Mouse (Mus musculus) hindbrain, embryonic 14.5 days (tissue): ENCODE results near the gene Akirin2. TPM values are rescaled to one million over a fixed set of nuclear protein-coding genes. Genes with fewer than 3 reads are reported as not detected.
A peak's percentile ranks its signal among the peaks of the same experiment; 100 is the strongest.

Experiments used
- ATAC-seq: fragments of 200-750 bp; cut with Nextera tagmentation; 2 replicates; pipeline ENCODE4 v1.8.0; 2017; ENCODE audit warnings: moderate number of reproducible peaks, mild to moderate bottlenecking, moderate TSS enrichment, moderate library complexity; ENCODE audit not compliant: low FRiP score
- DNase-seq: peaks from one replicate; pipeline ENCODE4 v3.0.0-alpha.2; 2015; ENCODE audit warnings: low spot score
- H3K27ac ChIP-seq: fragments of 300-500 bp; sonication (generic); 2 replicates; pipeline ENCODE4 v1.5.1; 2014; ENCODE audit warnings: mild to moderate bottlenecking, moderate library complexity
- H3K27me3 ChIP-seq: fragments of 300-500 bp; sonication (generic); 2 replicates; pipeline ENCODE4 v1.6.1; 2014; ENCODE audit warnings: mild to moderate bottlenecking, low read length, mixed read lengths; ENCODE audit not compliant: control insufficient read depth, insufficient read depth
- H3K36me3 ChIP-seq: fragments of 300-500 bp; sonication (generic); replicated peaks from 2 replicates; pipeline ENCODE4 v1.6.1; 2014; ENCODE audit not compliant: control insufficient read depth, insufficient read depth
- H3K4me1 ChIP-seq: fragments of 300-500 bp; sonication (generic); replicated peaks from 2 replicates; pipeline ENCODE4 v1.6.1; 2014; ENCODE audit warnings: antibody characterized with exemption, low read length, mixed read lengths; ENCODE audit not compliant: control insufficient read depth, insufficient read depth
- H3K4me2 ChIP-seq: fragments of 300-500 bp; sonication (generic); replicated peaks from 2 replicates; pipeline ENCODE4 v1.6.1; 2014; ENCODE audit warnings: mild to moderate bottlenecking, moderate library complexity
- H3K4me3 ChIP-seq: fragments of 300-500 bp; sonication (generic); replicated peaks from 2 replicates; pipeline ENCODE4 v1.5.1; 2014; ENCODE audit warnings: mild to moderate bottlenecking, low read length
- H3K9ac ChIP-seq: fragments of 300-500 bp; sonication (generic); 2 replicates; pipeline ENCODE4 v1.6.1; 2014
- H3K9me3 ChIP-seq: fragments of 300-500 bp; sonication (generic); 2 replicates; pipeline ENCODE4 v1.6.1; 2016; ENCODE audit warnings: low read length; ENCODE audit not compliant: control insufficient read depth
- WGBS: fragments of 180-500 bp; shearing (Covaris S2); extraction: QIAGEN DNeasy Blood & Tissue Kit; methylation state at CpG from one replicate; pipeline ENCODE4 v1.1.7; 2014; 5-methylcytosine and 5-hydroxymethylcytosine counted together
- polyA plus RNA-seq: library from polyadenylated mRNA; unstranded; fragments of >200 nt; fragmentation: Nextera tagmentation; extraction: Ambion mirVana; gene quantifications from 2 replicates; pipeline ENCODE4 v1.2.1, GENCODE M21; 2014

Gene Akirin2
- polyA plus RNA-seq, 1 experiment from 2014 or later: 92.5 TPM

DNA sequence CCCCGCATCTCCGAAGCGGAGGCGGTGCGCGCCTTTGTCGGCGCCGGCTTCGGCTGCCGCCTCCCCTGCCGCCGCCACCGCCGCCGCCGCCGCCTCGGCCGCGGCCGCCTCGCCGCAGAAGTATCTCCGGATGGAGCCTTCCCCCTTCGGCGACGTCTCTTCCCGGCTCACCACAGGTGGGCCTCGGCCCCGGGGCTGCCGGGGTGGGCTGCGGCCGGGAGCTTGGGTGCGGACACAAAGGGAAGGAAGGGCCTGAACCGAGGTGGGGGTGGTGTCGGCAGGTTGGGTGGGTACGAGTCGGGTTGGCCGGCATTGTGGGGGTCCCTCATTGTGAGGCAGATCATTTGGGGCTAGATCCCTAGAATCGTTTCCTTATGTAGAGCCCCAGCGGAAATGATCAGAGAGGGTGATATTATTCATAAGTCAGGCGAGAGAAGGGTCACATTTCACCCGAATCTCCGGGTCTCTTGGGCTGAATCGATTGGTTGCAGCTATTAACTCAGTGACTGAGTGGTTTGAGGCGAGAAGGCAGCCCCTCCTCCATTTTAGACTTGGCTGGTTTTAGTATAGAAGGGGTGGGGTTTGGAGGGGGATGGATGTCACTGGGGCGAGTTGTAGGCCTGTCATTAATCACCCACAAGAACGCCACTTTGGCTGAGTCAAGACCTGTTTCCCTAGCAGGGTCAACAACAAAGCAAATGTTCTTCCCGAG lies 517 bp downstream of the Akirin2 start:
- no peaks in the 10 kb centered on the region for H3K36me3 ChIP-seq
- peak overlapping the region; percentile 99 for H3K9ac ChIP-seq
- H3K4me2 ChIP-seq: peak overlapping the region; percentile 94
- DNase-seq (peak; percentile 53), ATAC-seq (peak; percentile 59)
- WGBS: under 1% methylated on average over 48 of the region's 50 CpGs
- peak overlapping the region; percentile 94 for H3K4me3 ChIP-seq
- no peaks in the 10 kb centered on the region for H3K9me3 ChIP-seq
- peaks cover 35% of the 10 kb centered on the region for H3K4me1 ChIP-seq
- H3K27ac ChIP-seq: peak overlapping the region; percentile 95
- H3K27me3 ChIP-seq: no peaks in the 10 kb centered on the region

DNA sequence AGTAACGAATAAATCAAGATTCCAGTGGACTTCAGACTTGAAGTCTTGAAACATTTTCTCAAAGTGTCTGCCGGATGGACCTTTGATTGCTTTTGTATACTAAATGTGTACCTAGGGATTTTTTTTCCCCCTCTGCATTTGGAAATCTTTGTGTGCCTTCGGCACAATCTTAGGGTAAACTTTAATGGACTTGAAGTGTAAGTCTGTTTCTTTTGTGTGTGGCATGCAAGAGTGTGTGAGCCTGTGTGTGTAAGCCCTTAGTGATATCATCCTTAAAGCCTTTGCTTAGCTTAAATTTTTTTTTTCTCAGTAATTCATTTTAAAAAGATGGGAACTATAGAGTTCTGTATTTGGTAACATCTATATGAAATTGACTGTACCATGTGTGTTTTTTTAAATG lies 1.2 kb downstream of the Akirin2 start:
- peak overlapping the region; percentile 95; the same call in 1 of the 2 replicates for H3K27ac ChIP-seq
- WGBS: 17% methylated on average over 3 of the region's 3 CpGs

DNA sequence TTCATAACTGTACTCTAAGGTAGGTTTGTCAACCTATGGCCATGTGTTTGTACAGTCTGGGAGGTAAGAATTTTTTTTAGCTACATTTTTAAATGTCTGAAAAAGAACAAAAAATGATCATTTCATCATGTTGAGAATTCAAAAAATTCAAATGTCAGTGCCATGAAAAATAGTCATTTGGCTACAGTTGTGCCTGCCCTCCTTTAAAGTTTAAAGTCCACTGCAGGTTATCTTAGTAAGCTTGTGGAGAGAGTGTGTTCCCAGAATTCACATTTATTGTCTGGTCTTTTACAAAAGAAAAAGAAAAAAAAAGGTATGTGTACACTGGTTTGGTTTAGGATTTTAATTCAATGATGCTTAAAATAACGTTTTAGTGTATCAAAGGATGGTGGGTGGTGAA lies 3.9 kb downstream of the Akirin2 start:
- ATAC-seq (no peak), DNase-seq (no peak)
- Histone ChIP-seq H3K4me1 (peaks cover 51% of the 10 kb centered on the region), H3K9ac (no peak overlapping the region), H3K9me3 (no peaks in the 10 kb centered on the region), H3K27me3 (no peaks in the 10 kb centered on the region), H3K4me3 (no peak overlapping the region), H3K27ac (no peak overlapping the region), H3K4me2 (no peak overlapping the region), H3K36me3 (no peaks in the 10 kb centered on the region)
- WGBS: 26% methylated on average over 1 of the region's 1 CpGs

More for the DNA sequence above, 1.2 kb downstream of the Akirin2 start:
- no peaks in the 10 kb centered on the region for H3K27me3 ChIP-seq
- H3K9ac ChIP-seq: peak overlapping the region; percentile 99
- no peaks in the 10 kb centered on the region for H3K9me3 ChIP-seq
- peaks cover 42% of the 10 kb centered on the region for H3K4me1 ChIP-seq
- H3K4me3 ChIP-seq: peak overlapping the region; percentile 94
- H3K36me3 ChIP-seq: no peaks in the 10 kb centered on the region
- ATAC-seq: no peak
- peak overlapping the region; percentile 94 for H3K4me2 ChIP-seq
- no peak for DNase-seq

DNA sequence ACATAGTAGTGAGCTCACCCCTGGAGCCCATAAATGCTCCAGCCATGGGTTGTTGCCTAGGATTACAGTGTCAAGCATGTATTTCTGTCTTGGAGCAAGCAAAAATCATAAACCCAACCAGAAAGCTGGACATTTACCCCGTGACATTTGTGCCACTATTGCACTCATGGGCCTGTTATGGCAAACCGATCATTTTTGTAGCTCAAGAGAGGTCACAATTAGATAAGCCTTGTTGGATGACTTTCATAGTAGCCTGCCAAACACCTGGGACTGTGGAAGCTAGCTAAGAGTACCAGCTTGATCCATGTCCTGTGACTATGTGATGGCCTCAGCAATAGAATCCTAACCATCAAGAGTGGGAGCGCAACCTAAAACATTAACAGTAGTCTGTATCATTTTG lies 4.9 kb downstream of the Akirin2 start:
- no peak for ATAC-seq
- no peak overlapping the region for H3K4me2 ChIP-seq
- 89% methylated on average over 3 of the region's 3 CpGs for WGBS
- no peak for DNase-seq
- H3K4me3 ChIP-seq: no peak overlapping the region
- H3K9ac ChIP-seq: no peak overlapping the region
- no peak overlapping the region for H3K27ac ChIP-seq
- no peaks in the 10 kb centered on the region for H3K36me3 ChIP-seq
- no peaks in the 10 kb centered on the region for H3K27me3 ChIP-seq
- no peaks in the 10 kb centered on the region for H3K9me3 ChIP-seq
- H3K4me1 ChIP-seq: peaks cover 51% of the 10 kb centered on the region

DNA sequence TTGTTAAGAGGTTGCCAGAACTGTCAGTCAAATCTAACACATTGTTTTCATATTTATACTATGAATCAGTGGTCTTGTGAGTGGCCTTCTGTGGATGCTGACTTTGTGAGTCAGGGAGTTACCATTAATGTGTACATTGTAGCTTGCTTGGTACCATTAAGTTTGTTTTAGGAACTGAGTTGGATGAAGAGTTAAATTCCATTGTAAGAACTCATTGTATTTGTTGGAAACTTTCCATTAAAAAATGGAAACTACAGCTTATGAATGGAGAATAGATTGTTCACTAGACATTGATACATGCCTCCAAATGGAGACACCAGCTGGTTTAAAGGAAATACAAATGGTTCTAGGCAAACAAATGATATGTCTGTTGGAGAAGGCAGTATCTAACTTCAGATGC lies 5.4 kb downstream of the Akirin2 start:
- no peak overlapping the region for H3K27ac ChIP-seq
- no peak overlapping the region for H3K4me2 ChIP-seq
- DNase-seq (no peak), ATAC-seq (no peak)
- no peaks in the 10 kb centered on the region for H3K9me3 ChIP-seq
- H3K36me3 ChIP-seq: no peaks in the 10 kb centered on the region
- H3K9ac ChIP-seq: no peak overlapping the region
- no peak overlapping the region for H3K4me3 ChIP-seq
- H3K4me1 ChIP-seq: peaks cover 51% of the 10 kb centered on the region
- no peaks in the 10 kb centered on the region for H3K27me3 ChIP-seq

DNA sequence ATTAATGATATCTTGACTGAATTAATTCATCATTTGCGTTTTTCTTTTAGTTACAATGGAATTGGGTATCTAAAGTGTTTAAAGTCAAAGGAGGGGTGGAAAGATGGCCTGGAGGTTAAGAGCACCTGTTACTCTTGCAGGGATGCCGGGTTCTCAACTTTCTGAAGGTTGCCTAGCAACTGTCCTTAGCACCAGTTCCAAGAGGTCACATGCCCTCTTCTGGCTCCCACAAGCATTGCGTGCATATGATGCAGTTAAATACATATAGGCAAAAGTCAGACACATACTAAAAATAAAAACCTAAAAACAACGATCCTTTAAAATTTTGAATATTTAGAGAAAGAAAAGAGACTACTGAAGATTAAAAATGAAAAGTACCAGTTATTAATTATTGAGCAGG lies 10.2 kb downstream of the Akirin2 start:
- DNase-seq: no peak
- WGBS: 50% methylated on average over 4 of the region's 4 CpGs

DNA sequence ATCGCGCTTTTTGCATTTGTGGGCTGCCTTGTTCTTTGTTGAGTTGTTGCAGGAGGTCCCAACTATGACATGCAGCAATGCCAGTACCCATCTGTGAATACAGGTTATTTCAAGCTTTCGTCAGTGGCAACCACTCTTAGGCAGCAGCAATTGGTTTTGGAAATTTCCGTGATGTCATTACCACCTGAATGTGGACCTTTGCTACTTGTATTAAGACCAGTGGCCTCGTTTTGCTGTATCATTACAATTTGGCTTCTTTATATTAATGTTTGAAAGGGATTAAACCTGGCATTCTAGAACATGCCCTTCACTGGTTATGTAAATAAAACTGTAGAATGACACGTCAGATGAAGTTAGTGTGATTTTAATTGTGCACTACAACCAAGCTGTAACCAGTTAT lies 15.5 kb downstream of the Akirin2 start:
- H3K36me3 ChIP-seq: peaks cover 81% of the 10 kb centered on the region
- ATAC-seq (no peak), DNase-seq (no peak)
- H3K4me1 ChIP-seq: no peaks in the 10 kb centered on the region
- no peaks in the 10 kb centered on the region for H3K27me3 ChIP-seq
- no peak overlapping the region for H3K27ac ChIP-seq
- H3K4me3 ChIP-seq: no peak overlapping the region
- no peak overlapping the region for H3K9ac ChIP-seq
- WGBS: 95% methylated on average over 6 of the region's 6 CpGs
- H3K9me3 ChIP-seq: no peaks in the 10 kb centered on the region
- H3K4me2 ChIP-seq: no peak overlapping the region

More for the DNA sequence above, 10.2 kb downstream of the Akirin2 start:
- Histone ChIP-seq H3K9me3 (no peaks in the 10 kb centered on the region), H3K27me3 (no peaks in the 10 kb centered on the region), H3K4me3 (no peak overlapping the region), H3K27ac (no peak overlapping the region), H3K4me1 (peaks cover 19% of the 10 kb centered on the region), H3K36me3 (peaks cover 30% of the 10 kb centered on the region), H3K9ac (no peak overlapping the region), H3K4me2 (no peak overlapping the region)
- ATAC-seq: no peak

DNA sequence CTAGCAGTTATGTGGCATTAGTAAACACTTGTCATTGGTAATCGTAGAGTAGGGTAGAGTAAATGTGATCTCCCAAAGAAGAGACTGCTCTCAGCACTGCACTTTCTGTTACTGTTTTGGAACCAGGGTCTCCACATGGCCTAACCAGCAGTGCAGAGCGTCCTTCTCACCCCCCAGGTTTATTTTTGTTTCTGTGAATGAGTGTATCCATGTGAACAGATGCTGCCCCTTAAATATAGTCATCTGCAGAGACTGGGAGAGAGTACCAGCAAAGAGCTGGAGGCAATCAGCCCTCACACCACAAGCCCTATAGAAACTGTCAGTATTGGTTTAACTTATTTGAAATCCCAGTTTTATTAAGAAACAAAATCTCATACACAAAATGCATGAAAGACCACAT lies 22.1 kb downstream of the Akirin2 start:
- Histone ChIP-seq H3K4me3 (no peak overlapping the region), H3K27me3 (no peaks in the 10 kb centered on the region), H3K9ac (no peak overlapping the region), H3K27ac (no peak overlapping the region), H3K4me1 (no peaks in the 10 kb centered on the region), H3K36me3 (peaks cover 99% of the 10 kb centered on the region), H3K9me3 (no peaks in the 10 kb centered on the region), H3K4me2 (no peak overlapping the region)
- WGBS: 81% methylated on average over 2 of the region's 2 CpGs
- DNase-seq: no peak
- no peak for ATAC-seq

DNA sequence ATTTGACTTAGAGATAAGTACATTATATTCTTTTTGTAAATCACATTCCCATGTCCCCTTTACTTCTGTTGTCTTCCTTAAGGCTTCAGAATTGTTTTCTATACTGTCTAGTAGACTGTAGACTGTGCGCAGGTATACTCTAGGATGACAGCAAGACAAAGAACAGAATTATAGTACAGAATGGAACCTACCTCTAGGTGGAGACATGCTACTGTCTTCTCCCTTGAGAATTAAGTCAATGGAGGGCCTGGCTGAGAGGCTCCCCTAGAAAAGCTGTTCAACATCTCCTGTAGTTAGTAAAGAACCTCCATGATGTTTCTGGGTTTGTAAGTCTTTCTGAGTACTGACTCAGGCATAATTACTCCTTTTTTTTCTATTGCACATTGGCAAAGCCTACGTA lies 26.3 kb downstream of the Akirin2 start:
- DNase-seq (no peak), ATAC-seq (no peak)
- Histone ChIP-seq H3K36me3 (peaks cover 94% of the 10 kb centered on the region), H3K27ac (no peak overlapping the region), H3K9me3 (no peaks in the 10 kb centered on the region), H3K4me1 (no peaks in the 10 kb centered on the region), H3K9ac (no peak overlapping the region), H3K27me3 (no peaks in the 10 kb centered on the region), H3K4me3 (no peak overlapping the region), H3K4me2 (no peak overlapping the region)
- WGBS: 97% methylated on average over 2 of the region's 2 CpGs

DNA sequence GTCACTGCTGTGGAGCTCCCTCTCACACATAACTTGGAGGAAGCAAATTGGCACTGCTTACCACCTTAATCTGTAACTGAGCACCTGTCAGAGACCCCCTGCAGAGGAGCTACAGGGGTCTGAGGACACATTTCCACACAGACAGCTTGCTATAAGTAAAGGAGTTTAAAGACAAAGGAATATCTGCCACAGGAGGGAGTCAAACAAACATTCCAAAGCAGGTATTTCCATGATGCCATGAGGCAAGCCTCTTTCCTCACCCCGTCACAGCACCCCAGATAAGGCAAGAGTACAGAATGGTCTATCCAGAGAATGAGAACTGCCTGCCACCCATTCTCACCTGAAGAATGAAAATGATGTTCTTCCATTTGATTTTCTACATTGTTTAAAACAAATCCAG lies 28.5 kb downstream of the Akirin2 start:
- H3K27ac ChIP-seq: no peak overlapping the region
- H3K4me1 ChIP-seq: no peaks in the 10 kb centered on the region
- 80% methylated on average over 1 of the region's 1 CpGs for WGBS

More for the DNA sequence above, 28.5 kb downstream of the Akirin2 start:
- Histone ChIP-seq H3K27me3 (no peaks in the 10 kb centered on the region), H3K4me2 (no peak overlapping the region), H3K9ac (no peak overlapping the region), H3K36me3 (peaks cover 94% of the 10 kb centered on the region), H3K4me3 (no peak overlapping the region), H3K9me3 (no peaks in the 10 kb centered on the region)
- DNase-seq (no peak), ATAC-seq (no peak)
